Mouse (Mus musculus) hindbrain, embryonic 15.5 days (tissue): ENCODE results near the gene Tada1. TPM values are rescaled to one million over a fixed set of nuclear protein-coding genes. Genes with fewer than 3 reads are reported as not detected.

Source experiments
- ATAC-seq: fragments of 200-750 bp; cut with Nextera tagmentation; 2 replicates; pipeline ENCODE4 v1.8.0; 2017; ENCODE audit warnings: low read depth, moderate number of reproducible peaks, moderate TSS enrichment; ENCODE audit not compliant: low FRiP score
- H3K27ac ChIP-seq: fragments of 300-500 bp; sonication (generic); replicated peaks from 2 replicates; pipeline ENCODE4 v1.5.1; 2015; ENCODE audit warnings: mild to moderate bottlenecking, inconsistent platforms
- H3K27me3 ChIP-seq: fragments of 300-500 bp; sonication (generic); 2 replicates; pipeline ENCODE4 v1.6.1; 2015; ENCODE audit warnings: control low read depth, inconsistent platforms
- H3K36me3 ChIP-seq: fragments of 300-500 bp; sonication (generic); 2 replicates; pipeline ENCODE4 v1.6.1; 2015; ENCODE audit warnings: control low read depth, inconsistent platforms
- H3K4me1 ChIP-seq: fragments of 300-500 bp; sonication (generic); replicated peaks from 2 replicates; pipeline ENCODE4 v1.6.1; 2015; ENCODE audit warnings: control low read depth, inconsistent platforms
- H3K4me2 ChIP-seq: fragments of 300-500 bp; sonication (generic); 2 replicates; pipeline ENCODE4 v1.6.1; 2015; ENCODE audit warnings: moderate library complexity, mild to moderate bottlenecking, inconsistent platforms
- H3K4me3 ChIP-seq: fragments of 300-500 bp; sonication (generic); 2 replicates; pipeline ENCODE4 v1.5.1; 2015; ENCODE audit warnings: mild to moderate bottlenecking, inconsistent platforms
- H3K9ac ChIP-seq: fragments of 300-500 bp; sonication (generic); 2 replicates; pipeline ENCODE4 v1.6.1; 2015; ENCODE audit warnings: inconsistent platforms
- H3K9me3 ChIP-seq: fragments of 300-500 bp; sonication (generic); 2 replicates; pipeline ENCODE4 v1.6.1; 2016; ENCODE audit warnings: control low read depth, inconsistent platforms
- WGBS: fragments of 180-500 bp; shearing (Covaris S2); methylation state at CpG from one replicate; pipeline ENCODE4 v1.1.7; 2015; 5-methylcytosine and 5-hydroxymethylcytosine counted together
- polyA plus RNA-seq: library from polyadenylated mRNA; unstranded; fragments of >200 nt; fragmentation: Nextera tagmentation; extraction: Ambion mirVana; gene quantifications from 2 replicates; pipeline ENCODE4 v1.2.1, GENCODE M21; 2015

Tada1 gene
- polyA plus RNA-seq, 1 experiment from 2014 or later = 79.7 TPM

DNA sequence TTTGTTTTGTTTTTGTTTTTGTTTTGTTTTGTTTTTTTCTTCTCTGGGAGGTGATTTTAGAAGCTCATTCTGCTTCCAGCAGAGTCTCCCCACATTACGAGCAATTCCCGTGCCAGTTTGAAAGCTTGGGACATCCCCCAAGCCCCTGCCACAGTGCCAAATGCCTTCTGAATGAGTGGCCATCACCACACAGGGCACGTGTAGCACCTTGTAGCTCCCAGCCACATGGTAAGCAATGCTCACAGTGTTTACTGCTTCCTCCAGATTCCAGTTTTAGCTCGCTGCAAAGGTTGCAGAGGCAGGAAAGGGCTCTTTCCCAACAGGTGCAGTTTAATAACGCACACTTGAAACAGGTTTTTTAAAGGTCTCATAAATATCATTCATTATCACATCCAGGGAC lies 18.0 kb upstream of the Tada1 start:
- no peak overlapping the region for H3K4me2 ChIP-seq
- no peaks in the 10 kb centered on the region for H3K27me3 ChIP-seq
- no peaks in the 10 kb centered on the region for H3K36me3 ChIP-seq
- ATAC-seq = no peak
- 73% methylated on average over 5 of the region's 5 CpGs for WGBS
- H3K27ac ChIP-seq = no peak overlapping the region
- H3K4me3 ChIP-seq = no peak overlapping the region
- H3K9ac ChIP-seq = no peak overlapping the region
- H3K4me1 ChIP-seq = no peaks in the 10 kb centered on the region
- no peaks in the 10 kb centered on the region for H3K9me3 ChIP-seq

DNA sequence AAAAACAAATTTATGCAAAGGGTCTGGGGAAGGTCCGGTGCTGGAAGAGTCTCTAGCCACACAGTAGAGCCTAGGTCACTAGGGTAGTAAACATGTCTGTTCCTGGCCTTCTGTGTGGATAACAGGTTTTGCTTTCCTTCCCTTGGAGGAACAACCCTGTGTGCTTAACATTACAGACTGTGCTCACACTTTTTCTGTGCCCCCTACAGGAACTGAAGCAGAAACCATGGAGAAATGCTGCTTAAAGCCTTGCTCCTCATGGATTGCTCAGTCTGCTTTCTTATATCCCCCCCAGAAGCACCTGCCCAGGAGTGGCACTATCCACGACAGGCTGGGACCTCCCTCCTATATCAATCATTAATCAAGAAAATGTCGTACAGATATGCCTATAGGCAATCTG lies 17.1 kb upstream of the Tada1 start:
- no peaks in the 10 kb centered on the region for H3K36me3 ChIP-seq
- no peak for ATAC-seq
- H3K9ac ChIP-seq = no peak overlapping the region
- H3K4me1 ChIP-seq = no peaks in the 10 kb centered on the region
- H3K27ac ChIP-seq = no peak overlapping the region
- no peaks in the 10 kb centered on the region for H3K27me3 ChIP-seq
- H3K9me3 ChIP-seq = no peaks in the 10 kb centered on the region
- no peak overlapping the region for H3K4me2 ChIP-seq
- 69% methylated on average over 3 of the region's 3 CpGs for WGBS
- no peak overlapping the region for H3K4me3 ChIP-seq

DNA sequence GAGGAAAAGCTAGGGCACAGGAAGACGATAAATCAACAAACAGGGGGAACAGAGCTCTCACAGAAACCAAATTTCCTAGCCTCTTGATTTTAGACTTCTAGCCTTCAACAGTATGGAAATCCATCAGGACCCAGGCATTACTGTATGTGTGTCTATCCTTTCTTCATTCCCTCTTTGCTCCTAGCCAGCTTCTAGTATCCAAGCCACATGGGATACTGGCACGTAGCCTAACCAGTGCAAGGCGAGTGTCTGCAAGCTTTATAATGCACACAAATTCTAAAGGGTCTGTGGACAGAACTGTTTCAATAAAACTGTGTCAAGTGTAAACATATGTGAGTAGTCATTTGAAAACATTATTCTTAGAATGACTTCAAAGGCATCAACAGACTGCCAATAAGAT lies 16.2 kb upstream of the Tada1 start:
- Histone ChIP-seq H3K27me3 (no peaks in the 10 kb centered on the region), H3K4me1 (no peaks in the 10 kb centered on the region), H3K4me3 (no peak overlapping the region), H3K9me3 (no peaks in the 10 kb centered on the region), H3K27ac (no peak overlapping the region), H3K36me3 (no peaks in the 10 kb centered on the region), H3K4me2 (no peak overlapping the region), H3K9ac (no peak overlapping the region)
- 80% methylated on average over 3 of the region's 3 CpGs for WGBS
- no peak for ATAC-seq

DNA sequence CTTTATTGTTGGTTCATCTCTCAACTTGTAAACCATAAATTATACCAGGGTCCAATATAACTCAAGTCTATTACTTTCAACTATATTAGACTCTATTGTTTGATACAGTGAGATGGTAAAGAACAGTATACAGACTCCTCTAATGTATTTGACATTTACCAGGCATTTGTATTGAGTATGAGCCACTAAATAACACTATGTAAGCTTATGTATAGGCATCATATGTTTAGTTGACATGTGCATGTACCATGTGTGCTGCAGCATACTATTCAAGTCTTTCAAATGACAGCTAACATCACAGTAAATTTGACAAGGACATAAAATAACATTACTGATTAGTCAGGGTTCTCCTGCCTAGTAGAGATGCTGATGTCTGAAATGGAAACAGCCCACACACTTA lies 15.8 kb upstream of the Tada1 start:
- Histone ChIP-seq H3K36me3 (no peaks in the 10 kb centered on the region), H3K27ac (no peak overlapping the region), H3K9ac (no peak overlapping the region), H3K4me2 (no peak overlapping the region), H3K27me3 (no peaks in the 10 kb centered on the region), H3K4me3 (no peak overlapping the region), H3K4me1 (no peaks in the 10 kb centered on the region), H3K9me3 (no peaks in the 10 kb centered on the region)
- ATAC-seq = no peak

DNA sequence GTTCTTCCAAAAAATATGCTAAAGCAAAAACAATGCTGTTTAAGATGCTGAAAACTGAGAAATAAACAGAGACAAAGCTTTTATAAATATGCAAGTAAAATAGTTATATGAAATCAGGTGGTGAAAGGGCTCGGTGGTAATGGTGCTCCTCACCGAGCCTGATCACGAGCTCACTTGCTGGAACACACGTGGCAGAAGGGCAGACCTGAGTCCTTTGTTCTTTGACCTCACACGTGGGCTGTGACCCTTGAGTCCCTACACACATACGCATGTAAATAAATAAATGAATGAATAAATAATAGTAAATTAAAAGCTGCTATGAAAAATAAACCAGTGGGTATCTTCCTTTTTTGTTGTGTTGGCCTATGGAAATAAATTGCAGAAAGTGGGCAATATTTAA lies 1.7 kb upstream of the Tada1 start:
- no peak overlapping the region for H3K9ac ChIP-seq
- WGBS = 82% methylated on average over 6 of the region's 6 CpGs
- H3K4me1 ChIP-seq = peaks cover 22% of the 10 kb centered on the region
- no peaks in the 10 kb centered on the region for H3K27me3 ChIP-seq
- no peak for ATAC-seq
- no peaks in the 10 kb centered on the region for H3K36me3 ChIP-seq
- H3K4me3 ChIP-seq = no peak overlapping the region
- H3K27ac ChIP-seq = no peak overlapping the region
- no peak overlapping the region for H3K4me2 ChIP-seq
- H3K9me3 ChIP-seq = no peaks in the 10 kb centered on the region

DNA sequence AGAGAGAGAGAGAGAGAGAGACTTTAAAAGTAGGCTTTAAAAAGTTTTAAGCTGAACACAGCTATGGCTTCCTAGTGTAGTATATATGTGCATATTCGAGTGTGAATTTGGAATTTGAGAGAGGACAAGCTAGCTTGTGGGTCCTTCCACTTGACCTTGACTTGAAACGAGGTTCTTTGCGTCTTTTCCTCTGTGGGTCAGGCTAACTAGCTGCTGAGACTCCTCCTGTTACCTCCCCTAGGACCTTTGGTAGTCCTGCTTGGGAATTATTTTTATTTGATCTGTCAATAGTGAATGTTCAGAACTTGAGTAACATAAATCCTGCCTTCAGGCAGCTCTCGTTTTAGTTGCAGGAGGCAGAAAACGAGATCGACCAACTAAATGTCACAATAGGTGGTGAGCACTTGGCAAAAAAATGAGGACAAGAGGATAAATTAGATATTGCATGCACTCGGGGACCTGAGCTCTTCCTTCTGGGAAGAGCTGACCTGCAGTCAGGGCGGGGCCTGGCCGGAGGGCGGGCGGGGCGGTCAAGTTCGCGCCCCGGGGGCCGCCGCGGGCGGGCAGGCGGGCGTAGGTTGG lies 375 bp upstream of the Tada1 start:
- no peak for ATAC-seq
- Histone ChIP-seq H3K36me3 (peaks cover 10% of the 10 kb centered on the region), H3K4me1 (peaks cover 22% of the 10 kb centered on the region), H3K9ac (peak overlapping the region; percentile 72), H3K27me3 (no peaks in the 10 kb centered on the region), H3K4me3 (peak overlapping the region; percentile 96), H3K9me3 (no peaks in the 10 kb centered on the region), H3K4me2 (peak overlapping the region; percentile 78), H3K27ac (peak overlapping the region; percentile 83)
- 7% methylated on average over 21 of the region's 21 CpGs for WGBS

DNA sequence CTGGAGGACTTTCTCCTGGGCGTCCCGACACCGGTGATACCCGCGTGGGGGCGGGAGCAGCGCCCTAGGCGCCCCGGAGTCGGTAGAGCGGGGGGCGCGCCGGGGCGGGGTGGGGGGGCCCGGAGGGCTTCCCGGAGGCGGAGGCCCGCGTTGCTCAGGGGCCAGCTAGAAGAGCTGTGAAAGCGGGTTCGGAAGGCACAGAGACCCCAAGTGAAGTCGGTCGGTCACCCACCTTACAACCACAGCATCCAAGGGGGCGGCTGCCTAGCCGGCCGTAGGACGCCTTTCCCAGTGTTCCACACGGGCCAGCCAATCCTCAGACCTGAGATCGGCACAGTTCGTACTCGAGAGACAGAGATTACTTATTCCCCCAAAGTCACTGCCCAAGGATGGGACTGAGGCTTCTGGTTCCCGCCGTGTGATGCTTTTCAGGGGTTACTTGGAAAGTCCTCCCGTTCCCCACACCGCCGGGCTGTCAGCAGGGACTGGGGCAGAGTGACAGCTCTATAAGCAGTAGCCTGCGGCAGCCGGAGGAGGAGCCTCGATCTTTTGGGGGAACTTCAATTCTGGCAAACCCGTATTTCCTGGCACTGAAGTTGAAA lies 834 bp downstream of the Tada1 start:
- H3K27ac ChIP-seq = peak overlapping the region; percentile 91
- no peaks in the 10 kb centered on the region for H3K27me3 ChIP-seq
- peaks cover 17% of the 10 kb centered on the region for H3K36me3 ChIP-seq
- H3K4me3 ChIP-seq = peak overlapping the region; percentile 96
- WGBS = under 1% methylated on average over 37 of the region's 41 CpGs
- H3K4me2 ChIP-seq = peak overlapping the region; percentile 70
- ATAC-seq = peak; percentile 47
- H3K9me3 ChIP-seq = no peaks in the 10 kb centered on the region
- H3K4me1 ChIP-seq = peaks cover 22% of the 10 kb centered on the region
- peak overlapping the region; percentile 98 for H3K9ac ChIP-seq

DNA sequence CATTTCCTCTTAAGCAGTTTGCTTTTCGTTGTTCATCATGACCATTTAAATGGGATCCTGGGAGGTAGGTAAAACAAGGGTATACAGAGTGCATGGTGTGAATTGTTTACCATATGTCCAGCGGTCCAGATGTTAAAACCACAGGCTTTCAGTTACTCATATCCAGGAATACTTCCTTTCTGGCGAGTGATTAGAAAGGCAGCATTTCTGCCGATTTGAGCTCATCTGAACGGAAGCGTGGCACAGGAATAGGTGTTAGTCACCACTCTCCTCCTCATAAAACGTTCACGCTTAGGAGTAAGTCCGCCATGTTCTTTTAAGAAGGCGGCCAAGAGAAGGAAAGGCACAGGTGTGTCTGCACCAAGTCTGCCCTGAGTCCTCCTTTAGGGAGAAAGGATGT lies 2.4 kb downstream of the Tada1 start:
- no peak overlapping the region for H3K27ac ChIP-seq
- 0 out of 2 replicates have a peak overlapping the region, but pooled peaks have one; percentile 70 for H3K4me2 ChIP-seq
- H3K9ac ChIP-seq = peak overlapping the region; percentile 98; the same call in 1 of the 2 replicates
- H3K36me3 ChIP-seq = peaks cover 32% of the 10 kb centered on the region
- 91% methylated on average over 10 of the region's 10 CpGs for WGBS
- H3K4me1 ChIP-seq = peaks cover 22% of the 10 kb centered on the region
- ATAC-seq = no peak
- no peaks in the 10 kb centered on the region for H3K27me3 ChIP-seq
- H3K4me3 ChIP-seq = no peak overlapping the region; the same call in 1 of the 2 replicates
- no peaks in the 10 kb centered on the region for H3K9me3 ChIP-seq

DNA sequence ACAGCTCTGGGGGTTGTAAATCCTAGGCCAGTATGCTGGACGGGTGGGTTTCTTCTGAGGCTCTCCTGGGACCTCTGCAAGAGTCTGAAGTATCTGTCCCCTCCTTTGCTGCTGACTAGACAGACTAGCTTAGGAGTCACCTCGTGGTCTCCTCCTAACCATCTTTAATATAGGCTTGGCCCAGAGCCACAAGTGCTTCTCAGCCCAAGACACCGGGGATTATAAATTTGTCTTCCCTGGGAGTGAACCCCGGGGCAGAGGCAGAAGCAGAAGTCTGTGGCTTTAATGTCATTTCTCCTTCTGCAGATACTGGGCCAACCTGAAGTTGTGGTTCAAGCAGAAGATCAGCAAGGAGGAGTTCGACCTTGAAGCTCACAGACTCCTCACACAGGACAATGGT lies 2.9 kb downstream of the Tada1 start:
- WGBS = 78% methylated on average over 5 of the region's 5 CpGs
- Histone ChIP-seq H3K4me2 (no peak overlapping the region), H3K9me3 (no peaks in the 10 kb centered on the region), H3K36me3 (peaks cover 36% of the 10 kb centered on the region), H3K27me3 (no peaks in the 10 kb centered on the region), H3K27ac (no peak overlapping the region), H3K4me1 (peaks cover 22% of the 10 kb centered on the region), H3K9ac (no peak overlapping the region), H3K4me3 (no peak overlapping the region)
- no peak for ATAC-seq

DNA sequence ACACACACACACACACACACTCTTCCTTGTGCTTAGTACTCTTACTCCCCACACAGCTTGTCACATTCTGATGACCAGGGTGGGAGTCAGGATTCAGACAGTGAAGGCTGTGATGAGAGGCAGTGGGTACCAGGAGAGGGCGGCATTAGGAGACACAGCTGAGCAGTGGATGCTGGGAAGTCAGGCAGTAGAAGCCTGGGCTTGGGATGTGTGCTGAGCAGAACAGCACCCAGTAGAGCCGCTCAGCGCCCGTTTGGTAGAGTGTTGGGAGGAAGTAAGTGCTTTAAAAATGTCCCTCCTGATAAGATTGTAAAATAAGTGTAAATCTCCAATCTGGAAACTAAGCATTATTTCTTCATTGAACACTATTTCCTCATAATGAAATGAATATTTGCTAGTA lies 3.7 kb downstream of the Tada1 start:
- Histone ChIP-seq H3K9ac (no peak overlapping the region), H3K27ac (no peak overlapping the region), H3K4me3 (no peak overlapping the region), H3K4me2 (no peak overlapping the region), H3K4me1 (peaks cover 22% of the 10 kb centered on the region), H3K9me3 (no peaks in the 10 kb centered on the region), H3K36me3 (peaks cover 44% of the 10 kb centered on the region), H3K27me3 (no peaks in the 10 kb centered on the region)
- no peak for ATAC-seq
- WGBS = 86% methylated on average over 4 of the region's 4 CpGs

DNA sequence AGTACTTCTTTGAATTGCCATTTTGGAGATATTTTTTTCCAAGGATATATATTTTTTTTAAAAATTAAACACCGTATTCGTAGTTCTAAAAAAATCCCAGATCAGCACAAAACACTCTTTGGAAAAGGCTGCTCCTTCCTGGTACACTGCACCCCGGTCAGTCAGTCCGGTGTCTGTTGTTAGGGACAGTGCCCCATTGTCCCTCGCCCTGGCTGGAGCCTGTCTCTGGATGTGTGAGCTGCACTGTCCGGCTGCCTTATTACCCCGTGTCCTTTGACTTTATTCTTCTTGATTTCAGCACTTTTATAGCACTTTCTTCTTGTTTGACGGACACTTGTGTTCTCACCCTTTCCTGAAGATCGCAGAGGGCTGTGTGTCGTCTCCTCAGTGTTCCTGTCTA lies 5.7 kb downstream of the Tada1 start:
- no peak for ATAC-seq
- H3K9me3 ChIP-seq = no peaks in the 10 kb centered on the region
- no peak overlapping the region for H3K27ac ChIP-seq
- peaks cover 19% of the 10 kb centered on the region for H3K4me1 ChIP-seq
- H3K4me3 ChIP-seq = no peak overlapping the region
- peaks cover 64% of the 10 kb centered on the region for H3K36me3 ChIP-seq
- H3K4me2 ChIP-seq = no peak overlapping the region
- WGBS = 90% methylated on average over 10 of the region's 10 CpGs
- no peaks in the 10 kb centered on the region for H3K27me3 ChIP-seq
- no peak overlapping the region for H3K9ac ChIP-seq

DNA sequence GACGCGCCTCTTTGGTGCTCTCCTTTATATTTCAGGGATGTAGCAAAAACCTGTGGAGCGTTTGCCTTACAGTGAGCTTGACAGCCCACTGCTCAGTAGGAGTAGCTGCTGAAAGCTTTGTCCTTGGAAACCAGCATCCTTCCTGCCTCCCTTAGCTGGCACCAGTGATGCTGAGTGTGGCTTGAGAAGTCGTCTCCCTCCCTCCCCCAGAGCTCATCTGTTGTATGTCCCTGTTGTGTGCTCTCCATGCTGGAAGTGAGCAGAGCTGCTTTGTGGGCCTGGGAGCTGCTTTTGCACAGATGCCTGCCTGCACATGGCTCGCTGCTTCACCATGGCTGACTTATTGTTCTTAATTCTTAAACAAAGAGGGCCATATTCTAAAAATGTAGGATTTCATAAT lies 6.5 kb downstream of the Tada1 start:
- H3K9ac ChIP-seq = no peak overlapping the region
- no peaks in the 10 kb centered on the region for H3K9me3 ChIP-seq
- no peak overlapping the region for H3K4me3 ChIP-seq
- WGBS = 89% methylated on average over 5 of the region's 5 CpGs
- H3K4me1 ChIP-seq = peaks cover 16% of the 10 kb centered on the region
- H3K27me3 ChIP-seq = no peaks in the 10 kb centered on the region
- no peak overlapping the region for H3K4me2 ChIP-seq
- no peak overlapping the region for H3K27ac ChIP-seq
- peaks cover 72% of the 10 kb centered on the region for H3K36me3 ChIP-seq
- ATAC-seq = no peak

DNA sequence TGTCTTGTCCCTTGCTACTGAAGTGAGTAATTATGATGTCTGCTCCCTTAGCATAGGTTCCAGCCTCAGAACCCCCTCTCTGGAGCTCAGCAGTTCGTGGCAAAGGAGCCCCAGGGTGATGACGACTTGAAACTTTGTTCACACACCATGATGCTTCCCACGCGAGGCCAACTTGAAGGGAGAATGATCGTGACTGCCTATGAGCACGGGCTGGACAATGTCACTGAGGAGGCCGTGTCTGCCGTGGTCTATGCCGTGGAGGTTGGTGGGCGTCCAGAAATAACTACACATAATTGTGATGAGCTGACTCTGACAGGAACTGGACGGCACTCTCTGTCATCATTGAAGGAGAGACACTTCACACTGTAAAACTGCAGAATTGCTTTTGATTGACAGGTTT lies 9.6 kb downstream of the Tada1 start:
- H3K4me3 ChIP-seq = no peak overlapping the region
- peaks cover 91% of the 10 kb centered on the region for H3K36me3 ChIP-seq
- no peak overlapping the region for H3K4me2 ChIP-seq
- 94% methylated on average over 11 of the region's 11 CpGs for WGBS
- no peak for ATAC-seq
- H3K9ac ChIP-seq = no peak overlapping the region
- H3K27me3 ChIP-seq = no peaks in the 10 kb centered on the region
- H3K9me3 ChIP-seq = no peaks in the 10 kb centered on the region
- no peaks in the 10 kb centered on the region for H3K4me1 ChIP-seq
- H3K27ac ChIP-seq = no peak overlapping the region
